Mouse (Mus musculus) G1E (cell line): ENCODE results near the gene Flywch2. TPM values are rescaled to one million over a fixed set of nuclear protein-coding genes. Genes with fewer than 3 reads are reported as not detected.
A peak's percentile ranks its signal among the peaks of the same experiment; 100 is the strongest.

Source experiments
- ATAC-seq: 2 replicates; pipeline ENCODE4 v1.8.0; 2016; ENCODE audit warnings: mild to moderate bottlenecking; ENCODE audit not compliant: insufficient number of reproducible peaks, poor library complexity, low FRiP score, severe bottlenecking; ENCODE audit errors: extremely low read depth
- DNase-seq: peaks from one replicate; pipeline ENCODE4 v3.0.0; 2012; ENCODE audit warnings: low spot score
- H3K27me3 ChIP-seq: 2 replicates; pipeline ENCODE4 v1.6.1; 2012; ENCODE audit warnings: mild to moderate bottlenecking, low read length, inconsistent platforms; ENCODE audit not compliant: insufficient read depth
- H3K36me3 ChIP-seq: replicated peaks from 2 replicates; pipeline ENCODE3; 2012; ENCODE audit warnings: mild to moderate bottlenecking, inconsistent platforms
- H3K4me1 ChIP-seq: 2 replicates; pipeline ENCODE4 v1.6.1; 2012; ENCODE audit warnings: low read depth, low read length, inconsistent platforms, mixed read lengths; ENCODE audit not compliant: insufficient read depth
- H3K4me3 ChIP-seq: 2 replicates; pipeline ENCODE4 v1.5.1; 2012; ENCODE audit warnings: low read depth, mild to moderate bottlenecking, inconsistent platforms, low read length, moderate library complexity, mixed read lengths
- H3K9me3 ChIP-seq: replicated peaks from 2 replicates; pipeline ENCODE4 v1.6.1; 2012; ENCODE audit warnings: inconsistent platforms
- CTCF ChIP-seq: IDR thresholded peaks from 2 replicates; pipeline ENCODE4 v1.5.1; 2012; ENCODE audit warnings: low read depth, low read length, inconsistent platforms, mixed read lengths
- GATA1 ChIP-seq: IDR thresholded peaks from 2 replicates; pipeline ENCODE4 v1.6.1; 2012; ENCODE audit warnings: borderline replicate concordance, low read length, inconsistent platforms, mixed read lengths
- GATA2 ChIP-seq: IDR thresholded peaks from 2 replicates; pipeline ENCODE4 v1.6.1; 2012; ENCODE audit warnings: low read depth, low read length, inconsistent platforms, borderline replicate concordance
- POLR2AphosphoS5 ChIP-seq: IDR thresholded peaks from 2 replicates; pipeline ENCODE4 v1.6.1; 2012; ENCODE audit warnings: low read depth, low read length, inconsistent platforms; ENCODE audit not compliant: insufficient replicate concordance
- TAL1 ChIP-seq: conservative IDR thresholded peaks from 2 replicates; pipeline ENCODE4 v1.6.1; 2012; ENCODE audit warnings: low read depth, low read length, inconsistent platforms, mixed read lengths
- polyA plus RNA-seq: library from polyadenylated mRNA; stranded (reverse); fragments of >175 nt; gene quantifications from 2 replicates; pipeline ENCODE4 v1.2.3, GENCODE M21; 2012
- total RNA-seq, 2 experiments: library from RNA; stranded (forward) in 1 of 2; stranded (reverse) in 1 of 2; fragments of 200-1000 nt in 1 of 2; fragments of >200 nt in 1 of 2; fragmentation: Nextera tagmentation in 1 of 2; gene quantifications; 2 replicates each; pipeline ENCODE4 v1.2.3; 2014 to 2017

Gene Flywch2
- total and polyA plus RNA-seq, 3 experiments = not detected

- H3K4me1 ChIP-seq = peaks cover 8% of the 10 kb centered on the region
- no peaks in the 10 kb centered on the region for H3K9me3 ChIP-seq
- peaks cover 72% of the 10 kb centered on the region for H3K36me3 ChIP-seq
- H3K4me3 ChIP-seq = no peak overlapping the region
- no peaks in the 10 kb centered on the region for H3K27me3 ChIP-seq
- ATAC-seq (no peak), DNase-seq (no peak)
- TF ChIP-seq POLR2AphosphoS5 = no peak
- TF ChIP-seq TAL1 = no peak
- no peak for TF ChIP-seq GATA2
- TF ChIP-seq GATA1 = no peak
- no peak for TF ChIP-seq CTCF
These were observed 27.1 kb downstream of the Flywch2 start for GRCm38 (mm10) chr17:23758801-23759200.

- no peaks in the 10 kb centered on the region for H3K9me3 ChIP-seq
- H3K4me1 ChIP-seq = no peaks in the 10 kb centered on the region
- ATAC-seq = no peak
- TF ChIP-seq CTCF (no peak), POLR2AphosphoS5 (no peak), GATA2 (no peak)
- H3K36me3 ChIP-seq = peaks cover 80% of the 10 kb centered on the region
- H3K4me3 ChIP-seq = no peak overlapping the region
- no peaks in the 10 kb centered on the region for H3K27me3 ChIP-seq
- no peak for DNase-seq
These were observed 28.3 kb downstream of the Flywch2 start for GRCm38 (mm10) chr17:23757581-23757980.

GRCm38 (mm10) chr17:23755689-23756088, 30.2 kb downstream of the Flywch2 start:
- TF ChIP-seq POLR2AphosphoS5 (no peak), TAL1 (no peak), GATA2 (no peak), GATA1 (no peak), CTCF (no peak)
- no peak for ATAC-seq
- H3K27me3 ChIP-seq = no peaks in the 10 kb centered on the region
- H3K4me1 ChIP-seq = no peaks in the 10 kb centered on the region
- no peak overlapping the region for H3K4me3 ChIP-seq
- H3K9me3 ChIP-seq = no peaks in the 10 kb centered on the region
- H3K36me3 ChIP-seq = peaks cover 71% of the 10 kb centered on the region
- DNase-seq = no peak

GRCm38 (mm10) chr17:23749400-23750191, 36.3 kb downstream of the Flywch2 start:
- Histone ChIP-seq H3K4me3 (peak overlapping the region; percentile 55), H3K9me3 (no peaks in the 10 kb centered on the region), H3K4me1 (peaks cover 49% of the 10 kb centered on the region), H3K27me3 (peaks cover 30% of the 10 kb centered on the region), H3K36me3 (peaks cover 23% of the 10 kb centered on the region)
- ATAC-seq (no peak), DNase-seq (no peak)
- TF ChIP-seq CTCF = no peak
- no peak for TF ChIP-seq POLR2AphosphoS5
- no peak for TF ChIP-seq GATA1
- TF ChIP-seq GATA2 = no peak
- no peak for TF ChIP-seq TAL1

GRCm38 (mm10) chr17:23748631-23749391, 37.1 kb downstream of the Flywch2 start:
- Histone ChIP-seq H3K36me3 (peaks cover 20% of the 10 kb centered on the region), H3K4me1 (peaks cover 51% of the 10 kb centered on the region), H3K9me3 (no peaks in the 10 kb centered on the region), H3K4me3 (peak overlapping the region; percentile 55), H3K27me3 (peaks cover 36% of the 10 kb centered on the region)
- peak; percentile 7; the same call in 1 of the 2 replicates for ATAC-seq
- peak; percentile 34; the same call in 1 of the 2 replicates for TF ChIP-seq CTCF
- TF ChIP-seq GATA1 = no peak
- DNase-seq = peak; percentile 73

GRCm38 (mm10) chr17:23748026-23748425, 37.9 kb downstream of the Flywch2 start:
- Histone ChIP-seq H3K9me3 (no peaks in the 10 kb centered on the region), H3K27me3 (peaks cover 44% of the 10 kb centered on the region), H3K4me3 (no peak overlapping the region), H3K4me1 (peaks cover 56% of the 10 kb centered on the region), H3K36me3 (peaks cover 13% of the 10 kb centered on the region)
- DNase-seq = no peak
- no peak for ATAC-seq
- TF ChIP-seq TAL1 (no peak), POLR2AphosphoS5 (no peak), GATA2 (no peak), CTCF (no peak), GATA1 (no peak)
